Mouse (Mus musculus) liver, adult 2 months (tissue): ENCODE measurements at regions not wholly inside any gene's neighbourhood (a gene's known extent, or its start where the extent isn't known, plus 50 kb on each side); places are given as distances from the start of the nearest gene placed in this dataset.
"Not testable (repeated sequence)": the region's sequence is repeated elsewhere in the genome, so short reads cannot be mapped to it uniquely, and the experiment has no call there.

Source experiments
- DNase-seq: peaks from one replicate; pipeline ENCODE4 v3.0.0-alpha.2; 2011; ENCODE audit warnings: low read depth, low spot score; ENCODE audit errors: extremely low read depth
- H3K27ac ChIP-seq: fragments of 200-500 bp; replicated peaks from 2 replicates; pipeline ENCODE4 v1.5.1; 2012; ENCODE audit warnings: low read depth, mild to moderate bottlenecking, control low read depth, inconsistent platforms, low read length; ENCODE audit not compliant: insufficient read depth
- H3K27me3 ChIP-seq: fragments of 200-500 bp; 2 replicates; pipeline ENCODE4 v1.6.1; 2012; ENCODE audit warnings: mild to moderate bottlenecking, moderate library complexity, low read length, inconsistent platforms; ENCODE audit not compliant: control insufficient read depth, insufficient read depth
- H3K36me3 ChIP-seq: fragments of 200-500 bp; 2 replicates; pipeline ENCODE4 v1.6.1; 2012; ENCODE audit warnings: low read length, inconsistent platforms; ENCODE audit not compliant: control insufficient read depth, insufficient read depth
- H3K4me1 ChIP-seq: fragments of 200-500 bp; 2 replicates; pipeline ENCODE4 v1.6.1; 2011; ENCODE audit warnings: low read length; ENCODE audit not compliant: control insufficient read depth, insufficient read depth
- H3K4me3 ChIP-seq: fragments of 200-500 bp; 2 replicates; pipeline ENCODE4 v1.5.1; 2011; ENCODE audit warnings: low read depth, mild to moderate bottlenecking, control low read depth, low read length, moderate library complexity; ENCODE audit not compliant: insufficient read depth
- H3K79me2 ChIP-seq: fragments of 200-500 bp; 2 replicates; pipeline ENCODE4 v1.6.1; 2012; ENCODE audit warnings: inconsistent platforms, mild to moderate bottlenecking, low read length, moderate library complexity; ENCODE audit not compliant: control insufficient read depth, insufficient read depth
- H3K9ac ChIP-seq: fragments of 200-500 bp; 2 replicates; pipeline ENCODE4 v1.6.1; 2012; ENCODE audit warnings: low read depth, mild to moderate bottlenecking, control low read depth, inconsistent platforms, low read length
- WGBS: fragments of 180-500 bp; shearing (Covaris S2); methylation state at CpG from one replicate; pipeline ENCODE4 v1.1.7; 2018; 5-methylcytosine and 5-hydroxymethylcytosine counted together

- not testable (repeated sequence) for H3K4me1 ChIP-seq, H3K27me3 ChIP-seq, H3K27ac ChIP-seq, H3K4me3 ChIP-seq, H3K36me3 ChIP-seq, H3K79me2 ChIP-seq, H3K9ac ChIP-seq
- peak; percentile 4 for DNase-seq
- WGBS: 22% methylated on average over 3 of the region's 5 CpGs
Measured at GRCm38 (mm10) chrX:55584758-55585157, 358.1 kb downstream of the Slxl1 start.
